Mouse (Mus musculus) ES-Bruce4 (cell line): ENCODE data around the gene Antxr1. TPM values are rescaled to one million over a fixed set of nuclear protein-coding genes. Genes with fewer than 3 reads are reported as not detected.

ENCODE experiments used
- H3K27ac ChIP-seq: 2 replicates; pipeline ENCODE4 v1.5.1; 2012; ENCODE audit warnings: low read length, inconsistent platforms; ENCODE audit not compliant: insufficient read depth
- H3K27me3 ChIP-seq: 2 replicates; pipeline ENCODE4 v1.6.1; 2012; ENCODE audit warnings: mild to moderate bottlenecking, low read length, inconsistent platforms; ENCODE audit not compliant: control insufficient read depth, poor library complexity, insufficient read depth, severe bottlenecking
- H3K36me3 ChIP-seq: 2 replicates; pipeline ENCODE4 v1.6.1; 2012; ENCODE audit warnings: inconsistent platforms, mild to moderate bottlenecking, low read length, moderate library complexity; ENCODE audit not compliant: control insufficient read depth, poor library complexity, insufficient read depth, severe bottlenecking
- H3K4me1 ChIP-seq: one replicate; pipeline ENCODE4 v1.8.1; 2011; ENCODE audit warnings: low read length; ENCODE audit not compliant: control insufficient read depth, insufficient read depth
- H3K4me3 ChIP-seq: 2 replicates; pipeline ENCODE4 v1.5.1; 2011; ENCODE audit warnings: low read depth, mild to moderate bottlenecking, low read length
- H3K9ac ChIP-seq: 2 replicates; pipeline ENCODE4 v1.6.1; 2012; ENCODE audit warnings: low read depth, mild to moderate bottlenecking, inconsistent platforms; ENCODE audit not compliant: poor library complexity, severe bottlenecking
- H3K9me3 ChIP-seq: replicated peaks from 2 replicates; pipeline ENCODE4 v1.6.1; 2012; ENCODE audit warnings: mild to moderate bottlenecking, low read length, inconsistent platforms; ENCODE audit not compliant: control insufficient read depth, poor library complexity, insufficient read depth, severe bottlenecking
- CTCF ChIP-seq: IDR thresholded peaks from one replicate; pipeline ENCODE4 v1.8.1; 2011; ENCODE audit warnings: low read depth, low read length
- EP300 ChIP-seq: IDR thresholded peaks from 2 replicates; pipeline ENCODE4 v1.6.1; 2011; ENCODE audit warnings: low read depth, low read length; ENCODE audit not compliant: insufficient read depth
- POLR2A ChIP-seq: IDR thresholded peaks from one replicate; pipeline ENCODE4 v1.8.1; 2011; ENCODE audit warnings: low read length; ENCODE audit not compliant: insufficient read depth
- polyA plus RNA-seq: library from polyadenylated mRNA; stranded (reverse); fragments of >200 nt; gene quantifications from 2 replicates; pipeline ENCODE4 v1.2.4, GENCODE M21; 2011; ENCODE audit warnings: low read depth; ENCODE audit not compliant: missing spikeins, insufficient read depth, insufficient read length

Antxr1 gene
- polyA plus RNA-seq, 1 experiment: 1.6 TPM

- H3K9me3 ChIP-seq: peaks cover 3% of the 10 kb centered on the region; the same call in 1 of the 2 replicates
- H3K27me3 ChIP-seq: no peaks in the 10 kb centered on the region
- H3K4me1 ChIP-seq: no peaks in the 10 kb centered on the region
- TF ChIP-seq EP300: no peak
- TF ChIP-seq CTCF: no peak
- TF ChIP-seq POLR2A: no peak
- H3K4me3 ChIP-seq: no peak overlapping the region
- no peak overlapping the region for H3K9ac ChIP-seq
- H3K27ac ChIP-seq: no peak overlapping the region
- H3K36me3 ChIP-seq: no peaks in the 10 kb centered on the region
Observed at GRCm38 (mm10) chr6:87227940-87228339, 107.7 kb downstream of the Antxr1 start.

- H3K27ac ChIP-seq: no peak overlapping the region
- TF ChIP-seq EP300: no peak
- TF ChIP-seq POLR2A: no peak
- no peak for TF ChIP-seq CTCF
- peaks cover 3% of the 10 kb centered on the region; the same call in 1 of the 2 replicates for H3K9me3 ChIP-seq
- H3K9ac ChIP-seq: no peak overlapping the region
- no peaks in the 10 kb centered on the region for H3K4me1 ChIP-seq
- H3K4me3 ChIP-seq: no peak overlapping the region
- H3K36me3 ChIP-seq: no peaks in the 10 kb centered on the region
- H3K27me3 ChIP-seq: no peaks in the 10 kb centered on the region
Observed at GRCm38 (mm10) chr6:87226315-87226714, 109.3 kb downstream of the Antxr1 start.

- TF ChIP-seq CTCF (no peak), EP300 (no peak), POLR2A (no peak)
- Histone ChIP-seq H3K4me3 (no peak overlapping the region), H3K9me3 (peaks cover 3% of the 10 kb centered on the region; the same call in 1 of the 2 replicates), H3K9ac (no peak overlapping the region), H3K4me1 (no peaks in the 10 kb centered on the region), H3K27ac (no peak overlapping the region), H3K36me3 (no peaks in the 10 kb centered on the region), H3K27me3 (no peaks in the 10 kb centered on the region)
Observed at GRCm38 (mm10) chr6:87225286-87225685, 110.3 kb downstream of the Antxr1 start.

- no peaks in the 10 kb centered on the region for H3K9me3 ChIP-seq
- H3K4me3 ChIP-seq: no peak overlapping the region
- H3K27ac ChIP-seq: no peak overlapping the region
- H3K4me1 ChIP-seq: no peaks in the 10 kb centered on the region
- H3K36me3 ChIP-seq: no peaks in the 10 kb centered on the region
- TF ChIP-seq CTCF: no peak
- TF ChIP-seq POLR2A: no peak
- TF ChIP-seq EP300: no peak
- no peaks in the 10 kb centered on the region for H3K27me3 ChIP-seq
- no peak overlapping the region for H3K9ac ChIP-seq
Observed at GRCm38 (mm10) chr6:87222854-87223631, 112.6 kb downstream of the Antxr1 start.

- no peak overlapping the region for H3K27ac ChIP-seq
- no peak overlapping the region for H3K9ac ChIP-seq
- H3K36me3 ChIP-seq: no peaks in the 10 kb centered on the region
- no peaks in the 10 kb centered on the region for H3K4me1 ChIP-seq
- H3K4me3 ChIP-seq: no peak overlapping the region
- TF ChIP-seq EP300 (no peak), POLR2A (no peak), CTCF (no peak)
- no peaks in the 10 kb centered on the region for H3K27me3 ChIP-seq
- H3K9me3 ChIP-seq: no peaks in the 10 kb centered on the region
Observed at GRCm38 (mm10) chr6:87219061-87219992, 116.3 kb downstream of the Antxr1 start.
